Mouse (Mus musculus) left cerebral cortex, postnatal 36 days (tissue): ENCODE measurements around the gene Olfr774. TPM values are rescaled to one million over a fixed set of nuclear protein-coding genes. Genes with fewer than 3 reads are reported as not detected.
"Not testable (repeated sequence)": the region's sequence is repeated elsewhere in the genome, so short reads cannot be mapped to it uniquely, and the experiment has no call there.

Source experiments
- DNase-seq, 2 experiments: peaks; one replicate each; pipeline ENCODE4 v3.0.0; 2021 to 2022; ENCODE audit warnings: low spot score in 2 of 2, mixed read lengths in 1 of 2
- intact Hi-C: fragments of 180-260 bp; cut with DNase I; formaldehyde crosslinking; loops from one replicate; pipeline ENCODE4 v1.15.1; 2025
- total RNA-seq, 2 experiments: library from RNA; stranded (reverse); gene quantifications; 2 replicates each; pipeline ENCODE4 v1.2.3; 2021

Gene Olfr774
- not detected for total RNA-seq

DNA sequence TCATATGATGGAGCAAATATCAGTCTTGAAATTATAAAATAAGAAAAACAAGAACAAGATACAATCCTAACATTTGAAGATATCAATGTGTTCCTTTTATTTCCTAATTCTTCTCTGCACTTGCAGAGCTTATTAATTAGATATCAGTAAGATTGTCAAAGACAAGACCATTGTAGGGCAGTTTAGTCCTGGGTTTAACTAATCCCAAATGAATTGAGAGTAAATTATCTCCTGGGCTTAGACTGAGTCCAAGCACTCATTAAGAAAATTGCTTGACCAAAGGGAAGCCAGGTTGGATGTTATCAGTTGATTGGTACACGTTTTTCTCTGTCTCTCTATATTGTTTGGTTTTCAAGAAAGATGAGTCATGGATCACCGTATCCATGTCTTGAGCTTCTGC is at the start of gene Olfr774:
Olfr774 (plus strand) TSS at position 301 of the 400 bp plus-strand sequence.
- intact Hi-C loops, result no loop called here
- no peak for DNase-seq

DNA sequence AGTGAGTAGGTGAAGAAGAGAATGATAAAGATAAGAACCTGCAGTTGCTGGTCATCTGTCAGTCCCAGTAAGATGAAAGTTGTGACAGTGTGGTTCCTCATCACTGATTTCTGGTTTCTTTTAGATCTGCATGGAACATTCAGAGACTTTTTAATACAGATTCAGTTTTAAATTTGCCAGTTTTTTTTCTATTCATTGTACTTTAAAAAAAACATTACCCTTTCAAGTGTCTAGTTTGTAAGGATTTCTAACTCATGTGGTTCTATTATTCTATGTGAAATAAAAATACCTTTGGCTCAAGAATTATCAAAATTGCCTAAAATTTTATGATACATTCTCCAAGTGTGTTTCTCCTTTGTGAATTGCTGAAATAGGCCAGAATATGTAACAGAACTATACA is 48.7 kb upstream of the Olfr774 start, which contains the start of gene Olfr773:
Olfr773 (minus strand) TSS at position 101 of the 400 bp plus-strand sequence.
- DNase-seq, intact Hi-C loops: not testable (repeated sequence)

DNA sequence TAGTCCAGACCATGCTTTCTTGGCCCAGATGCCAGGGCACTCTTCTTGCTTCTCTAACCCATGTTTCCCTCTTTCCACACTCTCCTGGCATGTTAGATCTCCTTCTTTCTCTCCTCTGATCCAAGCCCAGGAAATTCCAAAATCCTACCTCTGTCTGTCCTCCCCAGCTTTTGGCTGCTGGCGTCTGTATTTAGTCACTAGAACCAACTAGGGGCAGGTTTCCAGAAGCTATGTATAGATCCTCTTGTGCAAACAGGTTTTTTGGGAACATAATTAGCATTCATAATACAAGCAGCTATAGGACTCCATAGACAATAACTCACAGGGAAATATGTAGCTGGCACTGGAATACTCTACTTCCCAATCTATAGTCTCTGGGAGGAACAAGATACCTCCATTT is 5.3 kb upstream of the Olfr774 start:
- intact Hi-C loops, result no loop called here

DNA sequence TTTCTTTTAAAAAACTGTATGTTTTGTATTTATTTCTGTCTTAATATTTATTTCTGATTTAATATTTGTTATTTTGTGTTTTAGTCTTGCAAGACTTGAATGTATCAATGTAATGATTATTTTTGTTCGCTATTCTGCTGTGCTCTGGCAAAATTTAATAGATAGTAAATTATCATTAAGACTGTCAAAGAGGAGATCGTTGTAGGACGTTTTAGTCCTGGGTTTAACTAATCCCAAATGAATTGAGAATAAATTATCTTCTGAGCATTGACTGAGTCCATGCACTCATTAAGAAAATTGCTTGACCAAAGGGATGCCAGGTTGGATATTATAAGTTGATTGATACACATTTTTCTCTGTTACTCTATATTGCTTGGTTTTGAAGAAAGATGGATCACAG is 12.1 kb downstream of the Olfr774 start, which contains the start of gene Olfr775:
Olfr775 (plus strand) TSS at position 301 of the 400 bp plus-strand sequence.
- no peak for DNase-seq
- intact Hi-C loops, result no loop called here

More for the DNA sequence above, 5.3 kb upstream of the Olfr774 start:
- DNase-seq, result peak in 1 of 2 experiments; percentile 6

DNA sequence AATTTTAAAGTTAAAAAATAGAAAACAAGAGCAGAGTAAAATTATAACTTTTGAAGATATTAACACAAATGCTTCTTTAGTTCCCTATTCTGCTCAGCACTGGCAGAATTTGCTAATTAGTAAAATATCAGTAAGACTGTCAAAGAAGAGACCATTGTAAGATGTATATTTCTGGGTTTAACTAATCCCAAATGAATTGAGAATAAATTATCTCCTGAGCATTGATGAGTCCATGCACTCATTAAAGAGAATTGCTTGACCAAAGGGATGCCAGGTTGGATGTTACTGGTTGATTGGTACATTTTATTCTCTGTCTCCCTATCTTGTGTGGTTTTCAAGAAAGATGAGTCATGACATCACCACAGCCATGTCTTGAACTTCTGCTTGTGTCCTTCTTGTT is 22.8 kb downstream of the Olfr774 start, which contains the start of gene Olfr776:
Olfr776 (plus strand) TSS at position 301 of the 400 bp plus-strand sequence.
- intact Hi-C loops, result no loop called here
- no peak for DNase-seq

DNA sequence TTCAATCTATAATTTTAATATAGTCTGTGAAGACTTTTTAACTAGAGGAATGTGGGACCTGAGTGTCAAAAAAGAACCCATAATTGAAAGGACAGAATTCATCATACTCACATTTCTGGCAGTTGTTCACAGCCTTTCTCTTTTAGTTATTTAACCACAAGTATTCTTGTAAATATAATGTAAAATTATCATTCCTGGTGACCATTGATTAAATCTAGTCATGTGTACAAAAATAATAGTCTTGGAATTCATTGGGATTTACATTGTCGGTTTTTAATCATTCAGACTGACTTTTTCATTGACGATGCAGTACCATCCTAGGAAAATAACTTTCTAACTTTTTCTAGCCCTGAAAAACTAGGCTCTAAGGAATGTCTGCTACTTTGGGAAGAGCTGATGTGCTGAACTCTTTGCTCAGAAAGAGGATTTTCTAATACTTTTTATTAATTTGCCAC is 35.1 kb downstream of the Olfr774 start, which contains the start of gene Olfr777:
Olfr777 (minus strand) TSS at position 405 of the 455 bp plus-strand sequence.
- no peak for DNase-seq
- intact Hi-C loops, result no loop called here

Other genes starting within 250 kb of the Olfr774 start
- not detected for gene Olfr9, start 246.8 kb upstream of the Olfr774 start, total RNA-seq
- not detected for gene Olfr763, start 225.4 kb upstream of the Olfr774 start, total RNA-seq
- not detected for gene Olfr764-ps1, start 196.3 kb upstream of the Olfr774 start, total RNA-seq
- not detected for gene Olfr765, start 186.2 kb upstream of the Olfr774 start, total RNA-seq
- not detected for gene Olfr766-ps1, start 167.2 kb upstream of the Olfr774 start, total RNA-seq
- not detected for gene Olfr767, start 153.3 kb upstream of the Olfr774 start, total RNA-seq
- gene Olfr768, start 136.8 kb upstream of the Olfr774 start, total RNA-seq, result not detected
- gene Olfr769, start 118.3 kb upstream of the Olfr774 start, total RNA-seq, result not detected
- not detected for gene Olfr770, start 97.2 kb upstream of the Olfr774 start, total RNA-seq
- not detected for gene Olfr771, start 71.5 kb upstream of the Olfr774 start, total RNA-seq
- gene Olfr772, start 58.3 kb upstream of the Olfr774 start, total RNA-seq, result not detected
- gene Olfr773, start 48.8 kb upstream of the Olfr774 start, total RNA-seq, result not detected
- gene Olfr775, start 12.2 kb downstream of the Olfr774 start, total RNA-seq, result not detected
- gene Olfr776, start 22.9 kb downstream of the Olfr774 start, total RNA-seq, result not detected
- not detected for gene Olfr777, start 35.3 kb downstream of the Olfr774 start, total RNA-seq
- not detected for gene Olfr780, start 81.9 kb downstream of the Olfr774 start, total RNA-seq
- not detected for gene Olfr781, start 92.7 kb downstream of the Olfr774 start, total RNA-seq
- gene Olfr782, start 112.6 kb downstream of the Olfr774 start, total RNA-seq, result not detected
- gene Olfr784, start 147.9 kb downstream of the Olfr774 start, total RNA-seq, result under 1 TPM; 0.12 to 0.20 TPM
- gene Olfr785, start 169.2 kb downstream of the Olfr774 start, total RNA-seq, result not detected
- gene Olfr786, start 191.1 kb downstream of the Olfr774 start, total RNA-seq, result not detected
- gene Olfr787, start 225.7 kb downstream of the Olfr774 start, total RNA-seq, result not detected
- not detected for gene Olfr788, start 234.8 kb downstream of the Olfr774 start, total RNA-seq
- not detected for gene Olfr789, start 248.5 kb downstream of the Olfr774 start, total RNA-seq